Mouse (Mus musculus) lung, postnatal 0 days (tissue): ENCODE data around the gene Tnrc18.

ENCODE experiments used
- CTCF ChIP-seq: IDR thresholded peaks from 2 replicates; pipeline ENCODE4 v1.5.1; 2016; ENCODE audit warnings: antibody characterized with exemption, mild to moderate bottlenecking
- EP300 ChIP-seq: IDR thresholded peaks from 2 replicates; pipeline ENCODE4 v1.6.1; 2016; ENCODE audit warnings: antibody characterized with exemption, mild to moderate bottlenecking, control low read depth

DNA sequence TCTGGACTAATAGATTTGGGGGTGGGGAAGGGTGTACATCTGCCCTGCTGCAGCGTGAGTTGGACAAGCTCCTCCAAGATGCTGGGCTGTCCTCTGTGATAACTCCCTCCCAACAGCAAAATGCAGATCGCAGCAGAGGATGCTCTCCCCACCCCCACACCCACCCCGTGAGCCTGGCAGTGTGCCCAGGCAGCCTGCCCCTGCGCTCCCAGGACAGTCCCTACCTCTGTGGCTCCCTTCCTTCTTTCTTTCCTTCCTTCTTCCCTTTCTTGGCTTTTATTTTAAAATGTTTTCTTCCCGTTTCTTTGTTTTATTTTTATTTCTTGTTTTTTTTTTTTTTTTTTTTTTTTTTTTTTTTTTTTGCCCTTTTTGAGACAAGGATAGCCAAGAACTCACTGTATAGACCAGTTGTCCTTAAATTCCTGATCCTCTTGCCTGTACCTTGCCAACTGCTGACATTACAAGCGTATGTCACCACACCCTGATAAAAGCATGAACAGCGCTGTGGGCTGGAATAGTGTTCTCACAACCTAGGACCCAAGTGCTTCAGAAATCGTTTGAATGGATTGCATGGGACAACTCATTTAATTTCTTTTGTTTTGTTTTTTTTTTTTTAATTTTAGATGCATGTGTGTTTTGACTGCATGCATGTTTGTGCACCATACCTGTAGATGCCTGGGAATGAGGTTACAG, 123.6 kb downstream of the Tnrc18 start:
- no peak for TF ChIP-seq CTCF
- TF ChIP-seq EP300, result no peak
